In genomic region chr15:77873564-77873963, GRCm38 (mm10) we compare ENCODE assay signal across 11 mouse cellular contexts. TPM values are rescaled to one million over a fixed set of nuclear protein-coding genes. Genes with fewer than 3 reads are reported as not detected.
DNase-seq lines count a peak whose midpoint lies in the region; ATAC-seq and TF ChIP-seq lines count a peak whose summit lies in the region.
"Had no signal": no experiment of that assay in that cellular context is flagged by ENCODE, and none has a peak within 500 bp of the region (broad histone marks: within the 10 kb centered on the region; RNA-seq: fewer than 3 reads in every experiment).

No protein-coding gene starts in this region.

- no peak for DNase-seq in intestine, embryonic 14.5 days (ENCODE audit: low spot score)
- peak; percentile 79 for DNase-seq in R1 (ENCODE audit: low read depth, low spot score)
- peak; percentile 24 for DNase-seq in retina, embryonic 14.5 days (ENCODE audit: low spot score)
- no peak for DNase-seq in cerebellum, adult 11 months
- no peak for DNase-seq in heart, postnatal 36 days
- no peak for DNase-seq in forebrain, embryonic 11.5 days (ENCODE audit: low spot score)
- DNase-seq: thymus, adult 18-20 months had no signal

- intact Hi-C loops in heart, postnatal 36 days (cut with DNase I) = no loop called here

- no peaks in the 10 kb centered on the region for H3K9me3 ChIP-seq in intestine, embryonic 14.5 days (ENCODE audit: control insufficient read depth, low read length)
- H3K9me3 ChIP-seq in intestine, postnatal 0 days (ENCODE audit: control insufficient read depth) = no peaks in the 10 kb centered on the region
- no peaks in the 10 kb centered on the region for H3K9me3 ChIP-seq in kidney, embryonic 15.5 days (replicated peaks)
- no peaks in the 10 kb centered on the region for H3K9me3 ChIP-seq in forebrain, embryonic 11.5 days (ENCODE audit: control insufficient read depth, low read length)
- H3K9me3 ChIP-seq: heart, embryonic 15.5 days; lung, embryonic 15.5 days had no signal

- H3K27me3 ChIP-seq in intestine, embryonic 14.5 days (replicated peaks; ENCODE audit: control insufficient read depth, insufficient read depth, low read length) = no peaks in the 10 kb centered on the region
- no peaks in the 10 kb centered on the region for H3K27me3 ChIP-seq in intestine, postnatal 0 days (replicated peaks; ENCODE audit: control insufficient read depth, insufficient read depth, low read length)
- no peaks in the 10 kb centered on the region for H3K27me3 ChIP-seq in kidney, embryonic 15.5 days
- no peaks in the 10 kb centered on the region for H3K27me3 ChIP-seq in forebrain, embryonic 11.5 days (ENCODE audit: control insufficient read depth, insufficient read depth, low read length)
- H3K27me3 ChIP-seq: heart, embryonic 15.5 days; lung, embryonic 15.5 days had no signal

- no peak overlapping the region for H3K9ac ChIP-seq in intestine, embryonic 14.5 days (ENCODE audit: low read length)
- H3K9ac ChIP-seq in intestine, postnatal 0 days (ENCODE audit: low read depth, low read length) = no peak overlapping the region
- H3K9ac ChIP-seq in kidney, embryonic 15.5 days = no peak overlapping the region
- no peak overlapping the region for H3K9ac ChIP-seq in forebrain, embryonic 11.5 days (ENCODE audit: low read length)
- H3K9ac ChIP-seq: heart, embryonic 15.5 days; lung, embryonic 15.5 days had no signal

- no peak overlapping the region for H3K4me2 ChIP-seq in intestine, embryonic 14.5 days (ENCODE audit: low read length)
- H3K4me2 ChIP-seq in intestine, postnatal 0 days (replicated peaks; ENCODE audit: low read depth) = no peak overlapping the region
- H3K4me2 ChIP-seq in kidney, embryonic 15.5 days = no peak overlapping the region
- no peak overlapping the region for H3K4me2 ChIP-seq in forebrain, embryonic 11.5 days (ENCODE audit: low read depth, low read length, severe bottlenecking)
- H3K4me2 ChIP-seq: heart, embryonic 15.5 days; lung, embryonic 15.5 days had no signal

- 55% methylated on average over 2 of the region's 2 CpGs for WGBS in intestine, embryonic 14.5 days
- WGBS in intestine, postnatal 0 days = 53% methylated on average over 2 of the region's 2 CpGs
- 59% methylated on average over 2 of the region's 2 CpGs for WGBS in kidney, embryonic 15.5 days
- WGBS in forebrain, embryonic 11.5 days = 80% methylated on average over 2 of the region's 2 CpGs

- H3K36me3 ChIP-seq in intestine, embryonic 14.5 days (ENCODE audit: control insufficient read depth, insufficient read depth, low read length) = no peaks in the 10 kb centered on the region
- no peaks in the 10 kb centered on the region for H3K36me3 ChIP-seq in intestine, postnatal 0 days (ENCODE audit: control insufficient read depth, insufficient read depth)
- no peaks in the 10 kb centered on the region for H3K36me3 ChIP-seq in kidney, embryonic 15.5 days
- H3K36me3 ChIP-seq in forebrain, embryonic 11.5 days (ENCODE audit: control insufficient read depth, insufficient read depth, low read length) = no peaks in the 10 kb centered on the region
- H3K36me3 ChIP-seq: heart, embryonic 15.5 days; lung, embryonic 15.5 days had no signal

- H3K27ac ChIP-seq in intestine, embryonic 14.5 days (ENCODE audit: low read depth) = no peak overlapping the region
- no peak overlapping the region for H3K27ac ChIP-seq in intestine, postnatal 0 days (ENCODE audit: low read depth, low read length)
- H3K27ac ChIP-seq in kidney, embryonic 15.5 days = peak overlapping the region; percentile 71
- H3K27ac ChIP-seq in forebrain, embryonic 11.5 days (ENCODE audit: low read depth, low read length) = no peak overlapping the region
- H3K27ac ChIP-seq: heart, embryonic 15.5 days; lung, embryonic 15.5 days had no signal

- no peak overlapping the region for H3K4me3 ChIP-seq in intestine, embryonic 14.5 days (ENCODE audit: low read depth, low read length)
- no peak overlapping the region for H3K4me3 ChIP-seq in intestine, postnatal 0 days (ENCODE audit: low read depth, low read length)
- H3K4me3 ChIP-seq in kidney, embryonic 15.5 days (replicated peaks) = no peak overlapping the region
- H3K4me3 ChIP-seq in forebrain, embryonic 11.5 days (ENCODE audit: low read depth, low read length) = no peak overlapping the region
- H3K4me3 ChIP-seq: heart, embryonic 15.5 days; lung, embryonic 15.5 days had no signal

- peaks cover 7% of the 10 kb centered on the region for H3K4me1 ChIP-seq in intestine, embryonic 14.5 days (replicated peaks; ENCODE audit: control insufficient read depth, insufficient read depth, low read length)
- H3K4me1 ChIP-seq in intestine, postnatal 0 days (replicated peaks; ENCODE audit: control insufficient read depth, insufficient read depth, low read length) = peaks cover 8% of the 10 kb centered on the region; the same call in 1 of the 2 replicates
- H3K4me1 ChIP-seq in kidney, embryonic 15.5 days = peaks cover 23% of the 10 kb centered on the region
- no peaks in the 10 kb centered on the region for H3K4me1 ChIP-seq in forebrain, embryonic 11.5 days (replicated peaks; ENCODE audit: control insufficient read depth, insufficient read depth, low read length)
- H3K4me1 ChIP-seq: heart, embryonic 15.5 days had no signal

- no peak for TF ChIP-seq CTCF in intestine, postnatal 0 days (IDR thresholded peaks at IDR 0.05; ENCODE audit: low read depth)

- ATAC-seq in intestine, embryonic 14.5 days (replicated peaks; ENCODE audit: low FRiP score, low TSS enrichment, low read depth) = 0 out of 2 replicates have a peak, but pooled peaks have one; percentile 40
- ATAC-seq in intestine, postnatal 0 days = no peak
- ATAC-seq in kidney, embryonic 15.5 days (replicated peaks; ENCODE audit: low FRiP score) = peak; percentile 71; the same call in 1 of the 2 replicates
- no peak for ATAC-seq in forebrain, embryonic 11.5 days (replicated peaks; ENCODE audit: low FRiP score)

RNA-seq across cellular contexts. Expression of gene Myh9, which starts 31.6 kb away (rescaled TPM):
- polyA plus RNA-seq in intestine, embryonic 14.5 days (2014; fragmentation: Nextera tagmentation; extraction: Ambion mirVana) = 67.9 and 72.2 TPM in 2 replicates
- polyA plus RNA-seq in intestine, postnatal 0 days (2015; fragmentation: Nextera tagmentation; extraction: Ambion mirVana) = 25.7 and 27.7 TPM in 2 replicates
- polyA plus RNA-seq in kidney, embryonic 15.5 days (2015; fragmentation: Nextera tagmentation; extraction: Ambion mirVana) = 56.2 and 60.2 TPM in 2 replicates
- total RNA-seq in heart, postnatal 36 days (2021) = 100 to 1,000 TPM; 105 to 110 TPM
- 32.0 and 37.4 TPM in 2 replicates for polyA plus RNA-seq in forebrain, embryonic 11.5 days (2014; fragmentation: Nextera tagmentation; extraction: Ambion mirVana)

RNA-seq across cellular contexts. Expression of gene Txn2, which starts 55.2 kb away (rescaled TPM):
- polyA plus RNA-seq in intestine, embryonic 14.5 days (2014; fragmentation: Nextera tagmentation; extraction: Ambion mirVana) = 324 and 325 TPM in 2 replicates
- 165 and 173 TPM in 2 replicates for polyA plus RNA-seq in intestine, postnatal 0 days (2015; fragmentation: Nextera tagmentation; extraction: Ambion mirVana)
- 240 and 253 TPM in 2 replicates for polyA plus RNA-seq in kidney, embryonic 15.5 days (2015; fragmentation: Nextera tagmentation; extraction: Ambion mirVana)
- 100 to 1,000 TPM; 276 to 279 TPM for total RNA-seq in heart, postnatal 36 days (2021)
- 232 and 267 TPM in 2 replicates for polyA plus RNA-seq in forebrain, embryonic 11.5 days (2014; fragmentation: Nextera tagmentation; extraction: Ambion mirVana)

Comparison
In these comparisons a context has a peak if more than half of its experiments do, and no peak if none do; other contexts are left out.
1. ATAC-seq: peak in intestine, embryonic 14.5 days (single experiment) and kidney, embryonic 15.5 days (single experiment); none in intestine, postnatal 0 days (single experiment) and forebrain, embryonic 11.5 days (single experiment).
2. DNase-seq: peak in R1 (single experiment) and retina, embryonic 14.5 days (single experiment); none in intestine, embryonic 14.5 days (single experiment), cerebellum, adult 11 months (single experiment), heart, postnatal 36 days (0 of 2) and forebrain, embryonic 11.5 days (single experiment).